Mouse (Mus musculus) ES-E14 (cell line): ENCODE measurements around the gene Smim12. TPM values are rescaled to one million over a fixed set of nuclear protein-coding genes. Genes with fewer than 3 reads are reported as not detected.

Experiments
- DNase-seq: peaks from one replicate; pipeline ENCODE4 v3.0.0-alpha.2; 2013; ENCODE audit warnings: low read depth, low spot score
- H3K27ac ChIP-seq: 2 replicates; pipeline ENCODE4 v1.5.1; 2012; ENCODE audit warnings: low read depth, mild to moderate bottlenecking, low read length, moderate library complexity, mixed read lengths; ENCODE audit not compliant: poor library complexity, insufficient read depth, severe bottlenecking
- H3K36me3 ChIP-seq: 2 replicates; pipeline ENCODE4 v1.6.1; 2012; ENCODE audit warnings: mild to moderate bottlenecking, low read length, moderate library complexity, mixed read lengths; ENCODE audit not compliant: control insufficient read depth, poor library complexity, insufficient read depth, severe bottlenecking
- H3K4me1 ChIP-seq, 2 experiments: fragments of 150-350 bp in 1 of 2; sonication (generic) in 1 of 2; 2 replicates each; pipeline ENCODE4 v1.6.1; 2012; ENCODE audit warnings: low read length in 2 of 2, mild to moderate bottlenecking in 1 of 2, mixed read lengths in 1 of 2; ENCODE audit not compliant: control insufficient read depth in 2 of 2, insufficient read depth in 2 of 2, poor library complexity in 1 of 2
- H3K4me3 ChIP-seq, 2 experiments: fragments of 150-350 bp in 1 of 2; sonication (generic) in 1 of 2; 2 replicates each; pipeline ENCODE4 v1.5.1; 2012; ENCODE audit warnings: low read length in 2 of 2, low read depth in 1 of 2, mild to moderate bottlenecking in 1 of 2, mixed read lengths in 1 of 2; ENCODE audit not compliant: insufficient read depth in 1 of 2, poor library complexity in 1 of 2, severe bottlenecking in 1 of 2
- H3K9ac ChIP-seq: 2 replicates; pipeline ENCODE4 v1.6.1; 2012; ENCODE audit warnings: low read depth, mild to moderate bottlenecking, low read length, mixed read lengths; ENCODE audit not compliant: poor library complexity, insufficient read depth, severe bottlenecking
- H3K9me3 ChIP-seq: fragments of 150-350 bp; sonication (generic); 2 replicates; pipeline ENCODE4 v1.6.1; 2012; ENCODE audit warnings: low read depth, mild to moderate bottlenecking, low read length; ENCODE audit not compliant: control insufficient read depth, insufficient read depth
- CHD2 ChIP-seq: IDR thresholded peaks from 2 replicates; pipeline ENCODE4 v1.6.1; 2014; ENCODE audit warnings: mild to moderate bottlenecking, low read depth, low read length, inconsistent platforms
- HCFC1 ChIP-seq: IDR thresholded peaks from 2 replicates; pipeline ENCODE4 v1.6.1; 2012; ENCODE audit warnings: low read length, inconsistent platforms, borderline replicate concordance; ENCODE audit not compliant: insufficient read depth
- MAFK ChIP-seq: IDR thresholded peaks from 2 replicates; pipeline ENCODE4 v1.6.1; 2014; ENCODE audit warnings: mild to moderate bottlenecking, low read depth, low read length, inconsistent platforms; ENCODE audit not compliant: insufficient read depth
- ZC3H11A ChIP-seq: IDR thresholded peaks from 2 replicates; pipeline ENCODE4 v1.6.1; 2012; ENCODE audit warnings: low read depth, mild to moderate bottlenecking, inconsistent platforms, low read length, borderline replicate concordance
- ZNF384 ChIP-seq: IDR thresholded peaks from 2 replicates; pipeline ENCODE4 v1.6.1; 2012; ENCODE audit warnings: low read depth, low read length, inconsistent platforms
- in situ Hi-C, 2 experiments: fragments of 600-800 bp; cut with MboI; formaldehyde crosslinking; loops; one replicate each; pipeline ENCODE4 v1.15.1; 2025; ENCODE audit warnings: low sequenced_read_pairs in 2 of 2, inconsistent platforms in 1 of 2; ENCODE audit not compliant: unreplicated experiment in 2 of 2
- total RNA-seq: library from RNA; depleted of rRNA; stranded (reverse); fragments of 300-350 nt; gene quantifications from 2 replicates; pipeline ENCODE4 v1.2.3, GENCODE M21; 2012

Smim12 gene
- total RNA-seq, 1 experiment: 50.2 TPM

DNA sequence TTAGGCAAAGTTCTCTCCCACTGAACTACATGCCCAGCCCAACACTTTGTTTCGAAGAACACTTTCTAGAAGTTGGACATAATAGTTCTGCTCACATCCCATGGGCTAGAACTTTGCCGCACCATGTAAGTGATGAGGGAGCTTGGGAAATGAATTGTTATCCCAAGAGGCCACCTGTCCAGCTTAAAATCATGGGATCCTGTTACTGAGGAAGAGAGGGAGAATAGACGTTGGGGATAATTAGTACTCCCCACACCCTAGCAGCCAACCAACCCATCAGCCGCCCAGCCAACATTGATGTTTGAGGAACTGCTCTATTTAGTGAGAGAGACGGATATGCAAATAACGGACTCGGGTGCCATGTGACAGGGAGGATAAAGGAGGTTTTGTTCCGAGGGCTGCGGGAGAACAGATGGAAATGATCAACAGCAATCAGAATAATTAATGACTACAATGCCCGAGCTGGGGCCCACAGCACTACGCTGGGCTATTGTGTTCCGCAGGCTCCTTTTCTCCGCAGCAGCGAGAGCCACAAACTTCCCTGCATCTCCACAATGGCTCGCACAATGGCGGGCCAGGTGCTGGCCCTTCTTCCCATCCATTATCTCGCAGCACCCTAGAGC is 16.4 kb upstream of the Smim12 start:
- peaks cover 7% of the 10 kb centered on the region; the same call in 1 of the 2 replicates for H3K36me3 ChIP-seq
- in situ Hi-C loops: no loop called here
- H3K4me3 ChIP-seq: no peak overlapping the region
- H3K9me3 ChIP-seq: no peaks in the 10 kb centered on the region
- H3K9ac ChIP-seq: no peak overlapping the region
- no peak for TF ChIP-seq ZC3H11A
- TF ChIP-seq ZNF384: no peak
- no peak for TF ChIP-seq MAFK
- no peak for TF ChIP-seq HCFC1
- TF ChIP-seq CHD2: no peak
- peaks cover 14 to 25% of the 10 kb centered on the region in 2 experiments for H3K4me1 ChIP-seq
- DNase-seq: peak; percentile 89
- peak overlapping the region; percentile 59; the same call in 1 of the 2 replicates for H3K27ac ChIP-seq

DNA sequence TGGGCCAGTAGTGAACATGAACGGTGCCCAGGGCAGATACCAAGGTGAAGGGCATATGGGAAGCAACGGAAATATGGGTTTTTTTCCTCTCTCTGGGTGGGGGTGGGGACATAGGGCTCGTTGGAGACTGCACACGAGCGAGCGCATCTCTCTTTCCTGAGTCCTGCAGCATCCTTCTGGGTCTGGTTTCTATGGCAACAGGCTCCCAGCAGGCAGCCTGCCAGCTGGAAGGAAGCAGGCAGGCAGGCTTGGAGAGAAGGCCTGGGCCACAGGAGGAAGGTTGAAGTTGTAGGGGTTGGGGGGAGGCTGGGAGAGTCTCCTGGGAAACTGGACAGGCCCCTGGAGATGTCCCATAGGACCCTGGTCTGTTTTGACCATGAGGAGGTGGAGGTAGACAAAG is 11.6 kb upstream of the Smim12 start:
- H3K9me3 ChIP-seq: no peaks in the 10 kb centered on the region
- H3K27ac ChIP-seq: no peak overlapping the region
- no peak for DNase-seq
- peaks cover 8 to 14% of the 10 kb centered on the region in 2 experiments for H3K4me1 ChIP-seq
- peaks cover 5% of the 10 kb centered on the region; the same call in 1 of the 2 replicates for H3K36me3 ChIP-seq
- in situ Hi-C loops: no loop called here
- TF ChIP-seq HCFC1 (no peak), MAFK (no peak), ZC3H11A (no peak)
- H3K4me3 ChIP-seq: no peak overlapping the region
- no peak overlapping the region for H3K9ac ChIP-seq

GRCm38 (mm10) chr4:127232551-127232950 is 11.0 kb upstream of the Smim12 start:
- TF ChIP-seq ZNF384: no peak
- no peak for TF ChIP-seq CHD2
- TF ChIP-seq ZC3H11A: no peak
- no peak for TF ChIP-seq HCFC1
- no peak for TF ChIP-seq MAFK
- H3K9ac ChIP-seq: no peak overlapping the region
- H3K27ac ChIP-seq: no peak overlapping the region
- in situ Hi-C loops: no loop called here
- no peak overlapping the region for H3K4me3 ChIP-seq
- peaks cover 5% of the 10 kb centered on the region; the same call in 1 of the 2 replicates for H3K36me3 ChIP-seq
- no peaks in the 10 kb centered on the region for H3K9me3 ChIP-seq
- DNase-seq: no peak
- peaks cover 8 to 18% of the 10 kb centered on the region in 2 experiments for H3K4me1 ChIP-seq

DNA sequence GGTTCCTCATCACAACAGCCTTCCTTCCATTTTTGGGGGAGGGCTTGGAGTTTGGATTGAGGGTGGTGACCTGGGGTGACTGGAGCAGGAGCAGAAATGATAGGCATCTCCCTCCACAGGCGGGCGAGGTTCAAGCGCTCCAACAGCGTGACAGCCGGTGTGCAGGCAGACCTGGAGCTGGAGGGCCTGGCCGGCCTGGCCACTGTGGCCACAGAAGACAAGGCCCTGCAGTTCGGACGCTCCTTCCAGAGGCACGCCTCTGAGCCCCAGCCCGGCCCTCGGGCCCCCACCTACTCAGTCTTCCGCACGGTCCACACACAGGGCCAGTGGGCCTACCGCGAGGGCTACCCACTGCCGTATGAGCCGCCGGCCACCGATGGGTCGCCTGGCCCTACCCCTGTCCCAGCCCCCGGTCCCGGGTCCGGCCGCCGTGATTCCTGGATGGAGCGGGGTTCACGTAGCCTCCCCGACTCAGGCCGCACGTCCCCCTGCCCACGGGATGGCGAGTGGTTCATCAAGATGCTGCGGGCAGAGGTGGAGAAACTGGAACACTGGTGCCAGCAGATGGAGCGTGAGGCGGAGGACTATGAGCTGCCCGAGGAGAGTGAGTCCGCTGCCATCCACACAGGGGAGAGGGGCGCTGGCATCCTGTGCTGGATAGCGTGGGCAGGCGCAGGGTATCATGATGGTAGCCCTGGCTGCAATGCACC is 10.0 kb upstream of the Smim12 start:
- TF ChIP-seq CHD2: no peak
- TF ChIP-seq HCFC1: no peak
- Histone ChIP-seq H3K27ac (no peak overlapping the region), H3K9me3 (no peaks in the 10 kb centered on the region), H3K4me3 (peak overlapping the region; percentile 34 to 55; a peak in 3 of 4 replicates), H3K4me1 (peaks cover 3 to 14% of the 10 kb centered on the region in 2 experiments; a peak in 3 of 4 replicates), H3K36me3 (peaks cover 5% of the 10 kb centered on the region; the same call in 1 of the 2 replicates), H3K9ac (peak overlapping the region; percentile 50)
- no peak for DNase-seq
- in situ Hi-C loops: no loop called here
